Mouse (Mus musculus) T-helper 17 cell (primary cell): ENCODE data around the gene Agbl4.

Source experiments
- in situ Hi-C, 2 experiments: fragments of 300-600 bp; cut with MboI, MseI; formaldehyde crosslinking; loops; 1 replicate in 1 of 2; 2 replicates in 1 of 2; pipeline ENCODE4 v1.15.1; 2025; ENCODE audit warnings: high pct_unique_total_duplicates in 2 of 2

Agbl4 gene

GRCm38 (mm10) chr4:111577087-111577773 lies 1179.8 kb downstream of the Agbl4 start:
- in situ Hi-C loops, result no loop called here

- in situ Hi-C loops, result no loop called here
Observed at GRCm38 (mm10) chr4:111579115-111579862, 1181.8 kb downstream of the Agbl4 start.

GRCm38 (mm10) chr4:111579863-111580224 lies 1182.4 kb downstream of the Agbl4 start:
- in situ Hi-C loops, result no loop called here

DNA sequence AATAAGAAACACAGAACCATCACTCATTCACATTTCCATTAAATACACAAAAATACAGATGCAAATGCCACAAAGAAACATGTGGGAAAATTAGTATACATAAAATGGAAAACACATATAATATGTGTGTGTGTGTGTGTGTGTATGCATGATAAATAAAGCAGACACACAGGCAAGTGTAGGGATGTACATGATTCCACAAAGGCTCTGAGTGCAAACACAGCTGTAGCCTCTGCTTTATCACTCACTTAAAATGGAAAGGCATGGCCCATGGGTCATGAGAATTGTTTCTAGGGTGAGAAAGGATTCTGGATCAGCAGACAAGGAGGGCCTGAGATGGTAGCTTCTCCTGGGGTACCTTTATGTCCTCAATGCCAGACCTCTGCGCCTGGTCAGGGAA lies 1182.8 kb downstream of the Agbl4 start:
- in situ Hi-C loops, result no loop called here

DNA sequence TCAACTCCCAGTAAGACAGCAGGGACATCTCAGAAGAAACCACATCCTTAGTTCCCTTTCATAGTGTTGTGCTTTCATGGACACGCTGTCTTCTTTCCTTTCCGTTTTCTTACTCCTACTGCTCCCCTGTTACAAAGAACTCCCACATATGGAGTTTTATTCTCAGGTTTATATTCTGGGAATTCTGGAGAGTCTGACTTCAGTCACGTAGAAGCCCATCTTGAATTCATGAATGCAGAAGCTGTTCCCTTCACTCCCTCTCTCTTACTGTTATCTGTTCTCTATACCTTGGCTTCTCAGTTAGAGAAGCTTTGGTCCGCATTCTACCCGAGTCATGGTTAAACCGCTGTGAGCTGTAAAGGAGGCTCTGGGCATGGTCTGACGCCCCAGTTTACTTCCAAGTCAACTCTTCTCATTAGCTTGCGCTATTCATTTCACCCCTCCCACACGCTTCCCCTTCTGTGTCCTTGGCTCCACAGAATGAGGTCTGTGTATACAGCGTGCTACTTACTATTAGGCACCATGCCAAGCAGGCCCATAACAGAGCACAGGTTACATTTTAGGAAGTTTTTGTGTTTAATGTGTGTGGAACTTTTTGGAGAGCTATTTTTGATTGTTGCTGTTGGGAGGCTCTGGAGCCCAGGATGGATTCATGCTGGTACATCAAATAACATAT lies 1186.2 kb downstream of the Agbl4 start:
- in situ Hi-C loops, result no loop called here

DNA sequence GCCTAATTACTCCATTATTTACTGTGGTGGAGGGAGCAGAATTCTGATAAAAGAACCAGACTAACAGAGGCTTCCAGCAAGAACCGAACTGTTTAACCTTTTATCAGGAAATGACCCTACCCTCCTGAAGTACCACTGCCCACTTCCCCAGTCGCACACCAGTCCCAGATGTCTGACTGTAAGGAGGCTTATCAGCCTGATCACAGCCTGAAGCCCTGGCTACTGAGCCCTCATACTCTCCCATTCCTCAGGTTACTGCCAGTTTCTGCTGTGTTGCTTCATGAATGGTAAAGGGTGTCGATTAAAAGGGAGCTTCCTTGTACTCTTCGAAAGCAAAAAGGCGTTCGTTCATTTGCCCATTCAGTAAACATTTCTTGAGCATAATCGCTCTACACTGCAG lies 1186.8 kb downstream of the Agbl4 start:
- in situ Hi-C loops, result no loop called here

DNA sequence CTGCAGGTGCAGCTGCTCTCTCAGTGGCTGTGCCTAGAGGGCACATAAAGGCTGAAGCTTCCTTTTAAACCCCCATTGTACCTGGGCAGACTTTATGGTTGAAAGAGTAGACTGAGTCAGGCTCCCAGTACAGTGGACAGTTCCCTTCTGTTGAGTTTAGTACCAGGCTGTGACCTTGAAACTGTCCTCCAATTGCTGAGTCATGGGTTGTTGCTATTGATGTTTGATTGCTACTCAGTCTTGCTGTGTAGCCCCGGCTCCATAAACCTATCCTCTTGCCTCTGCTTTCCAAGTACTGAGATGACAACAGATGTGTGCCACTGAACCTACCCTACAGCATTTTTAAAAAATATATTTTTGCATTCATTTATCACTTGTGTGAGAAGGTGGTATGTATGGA lies 1190.8 kb downstream of the Agbl4 start:
- in situ Hi-C loops, result no loop called here

DNA sequence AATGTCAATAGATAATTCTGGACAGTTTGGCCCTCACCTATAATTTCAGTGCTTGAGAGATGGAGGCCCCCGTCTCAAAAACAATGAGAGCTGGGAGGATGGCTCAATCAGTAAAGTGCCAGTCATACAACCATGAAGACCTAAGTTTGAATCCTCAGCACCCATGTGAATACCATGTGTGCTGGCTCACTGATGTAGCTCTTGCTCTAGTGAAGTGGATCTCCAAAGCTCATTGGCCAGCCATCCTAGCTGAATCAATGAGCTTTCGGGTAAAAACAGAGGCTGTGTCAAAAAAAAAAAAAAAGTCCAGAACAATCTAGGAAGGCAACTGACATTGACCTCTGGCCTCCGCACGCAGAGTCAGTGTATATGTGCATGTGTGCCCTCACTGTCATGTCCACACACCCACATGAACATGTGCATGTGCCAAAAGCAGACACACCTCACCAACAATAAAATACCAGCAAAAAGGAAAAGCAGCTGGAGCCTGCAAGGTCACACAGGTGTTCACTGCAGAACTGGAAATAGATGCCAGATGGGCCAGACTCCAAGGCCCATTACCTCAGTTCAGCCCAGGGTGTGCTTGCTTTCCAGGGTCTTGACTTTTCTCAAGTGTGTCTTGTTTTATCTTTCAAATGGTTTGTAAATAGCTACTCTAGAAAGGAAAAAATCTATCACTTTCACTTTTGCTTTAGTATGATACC lies 1192.2 kb downstream of the Agbl4 start:
- in situ Hi-C loops, result loop anchor here in 1 of 2 experiments (10.0 kb wide), 1 partner anchor 1065 kb away; no protein-coding TSS in a partner anchor

GRCm38 (mm10) chr4:111594655-111595295 lies 1197.3 kb downstream of the Agbl4 start:
- in situ Hi-C loops, result loop anchor here in 1 of 2 experiments (10.0 kb wide), 1 partner anchor 1060 kb away; no protein-coding TSS in a partner anchor

- in situ Hi-C loops, result loop anchor here in 1 of 2 experiments (10.0 kb wide), 1 partner anchor 1058 kb away; no protein-coding TSS in a partner anchor
Observed at GRCm38 (mm10) chr4:111597249-111597661, 1199.8 kb downstream of the Agbl4 start.

- in situ Hi-C loops, result loop anchor here in 1 of 2 experiments (10.0 kb wide), 1 partner anchor 1057 kb away; no protein-coding TSS in a partner anchor
Observed at GRCm38 (mm10) chr4:111597986-111598385, 1200.5 kb downstream of the Agbl4 start.

- in situ Hi-C loops, result no loop called here
Observed at GRCm38 (mm10) chr4:111603194-111603593, 1205.7 kb downstream of the Agbl4 start.

DNA sequence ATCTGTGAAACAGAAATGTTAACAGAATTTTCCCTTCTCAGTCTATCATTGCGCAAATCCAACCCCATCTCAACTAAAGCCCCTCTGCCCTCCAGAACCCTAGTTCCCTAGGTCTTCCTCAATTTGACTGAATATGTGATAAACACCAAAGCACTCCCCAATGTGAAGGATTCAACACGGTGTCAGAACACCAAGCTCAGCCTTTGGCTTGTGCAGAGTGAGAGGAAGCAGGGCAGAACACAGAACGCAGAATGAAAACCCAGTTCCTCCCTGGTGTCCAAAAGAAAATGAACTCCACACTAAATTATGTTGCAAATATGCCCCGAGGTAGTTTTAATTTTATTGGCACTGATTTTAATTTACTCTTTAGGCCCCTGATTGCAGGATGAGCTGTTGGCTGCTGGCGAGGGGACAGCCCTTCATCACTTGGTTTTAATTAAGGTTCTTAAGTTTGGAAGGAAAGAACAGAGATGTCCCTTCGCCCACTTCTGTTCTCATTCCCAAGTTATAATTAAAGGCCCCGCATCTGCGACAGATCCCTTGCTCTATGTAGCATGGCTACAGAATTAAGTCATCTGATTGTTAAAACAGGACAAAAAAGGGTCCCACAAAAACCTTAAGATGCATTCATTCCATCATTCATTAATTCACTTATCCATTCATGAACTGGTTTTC lies 1210.5 kb downstream of the Agbl4 start:
- in situ Hi-C loops, result no loop called here

DNA sequence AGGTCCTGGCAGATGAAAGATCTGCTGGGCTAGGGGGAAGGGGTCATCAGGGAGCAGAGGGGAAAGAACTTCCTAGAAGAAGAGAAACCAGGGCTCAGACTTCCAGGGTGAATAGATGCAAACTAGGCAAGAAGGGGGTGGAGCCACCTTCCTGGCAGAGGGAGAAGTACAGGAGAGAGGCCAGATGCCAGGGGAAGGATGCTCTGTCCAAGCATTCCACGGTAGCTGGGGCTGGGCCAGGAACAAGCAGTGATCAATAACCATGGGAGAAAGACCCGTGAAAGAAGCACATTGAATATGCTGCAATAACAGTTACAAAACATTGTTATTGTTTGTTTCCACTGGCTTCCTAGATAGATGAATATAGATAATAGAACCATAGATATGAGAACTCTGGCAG lies 1224.4 kb downstream of the Agbl4 start:
- in situ Hi-C loops, result loop anchor here (10.0 kb wide), 2 partner anchors 1567 to 1577 kb away; no protein-coding TSS in a partner anchor

DNA sequence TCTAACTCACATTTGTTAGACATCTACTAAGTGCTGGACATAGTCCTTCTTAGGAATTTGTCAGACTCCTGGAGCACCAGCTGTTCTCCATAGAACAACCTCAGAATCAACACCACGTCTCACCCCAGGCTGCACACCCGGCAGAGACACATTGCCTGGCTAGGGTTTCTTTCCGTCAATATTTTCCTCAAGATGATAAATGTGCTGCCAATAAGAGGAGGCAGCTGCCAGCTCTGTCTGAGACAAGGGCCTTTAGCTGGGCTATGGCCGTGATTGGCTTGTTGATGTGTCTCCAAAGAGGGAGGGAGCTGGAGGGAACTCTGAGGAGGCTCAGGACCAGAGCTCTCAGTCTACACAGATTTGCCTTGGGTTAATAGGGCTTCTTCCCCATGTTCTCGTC lies 1227.5 kb downstream of the Agbl4 start:
- in situ Hi-C loops, result loop anchor here (5.0 to 10.0 kb wide), 3 partner anchors 298 to 1580 kb away; no protein-coding TSS in a partner anchor

DNA sequence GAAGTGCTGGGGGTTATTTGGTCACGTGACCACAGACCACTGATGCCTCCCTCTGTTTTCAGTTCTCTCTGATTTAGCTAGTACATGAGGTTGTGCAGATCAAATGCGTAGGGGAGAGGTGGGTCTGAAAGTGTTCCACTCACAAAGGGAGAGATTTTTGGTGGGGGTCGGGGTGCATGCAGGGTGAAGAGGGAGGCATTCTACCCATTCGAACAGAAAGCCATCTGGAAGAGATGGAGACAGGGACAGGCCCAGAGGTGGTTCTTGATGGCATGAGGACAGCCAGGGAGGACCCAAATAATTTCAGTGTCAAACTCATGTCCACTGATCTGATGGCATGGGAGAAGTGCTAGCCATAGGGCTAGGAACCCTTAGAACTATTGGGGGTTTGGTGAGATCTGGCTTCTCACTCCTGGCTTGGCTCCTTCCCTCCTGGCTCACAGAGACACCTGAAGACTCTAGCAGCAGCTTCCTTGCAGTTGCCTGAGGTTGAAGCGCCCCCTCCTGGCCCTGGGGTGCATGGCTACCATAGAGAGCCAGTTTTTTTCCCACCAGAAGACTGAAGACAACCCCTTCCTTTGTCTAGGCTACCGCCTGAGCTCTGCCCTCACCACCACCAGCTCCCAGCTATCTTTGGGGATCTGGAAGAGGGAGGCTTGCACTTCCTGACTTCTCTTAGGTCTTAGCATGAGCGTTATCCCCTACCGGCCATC lies 1228.8 kb downstream of the Agbl4 start:
- in situ Hi-C loops, result loop anchor here (5.0 to 10.0 kb wide), 3 partner anchors 299 to 1581 kb away; no protein-coding TSS in a partner anchor

- in situ Hi-C loops, result loop anchor here (5.0 to 10.0 kb wide), 2 partner anchors 128 to 305 kb away; no protein-coding TSS in a partner anchor
Observed at GRCm38 (mm10) chr4:111632615-111633014, 1235.2 kb downstream of the Agbl4 start.

DNA sequence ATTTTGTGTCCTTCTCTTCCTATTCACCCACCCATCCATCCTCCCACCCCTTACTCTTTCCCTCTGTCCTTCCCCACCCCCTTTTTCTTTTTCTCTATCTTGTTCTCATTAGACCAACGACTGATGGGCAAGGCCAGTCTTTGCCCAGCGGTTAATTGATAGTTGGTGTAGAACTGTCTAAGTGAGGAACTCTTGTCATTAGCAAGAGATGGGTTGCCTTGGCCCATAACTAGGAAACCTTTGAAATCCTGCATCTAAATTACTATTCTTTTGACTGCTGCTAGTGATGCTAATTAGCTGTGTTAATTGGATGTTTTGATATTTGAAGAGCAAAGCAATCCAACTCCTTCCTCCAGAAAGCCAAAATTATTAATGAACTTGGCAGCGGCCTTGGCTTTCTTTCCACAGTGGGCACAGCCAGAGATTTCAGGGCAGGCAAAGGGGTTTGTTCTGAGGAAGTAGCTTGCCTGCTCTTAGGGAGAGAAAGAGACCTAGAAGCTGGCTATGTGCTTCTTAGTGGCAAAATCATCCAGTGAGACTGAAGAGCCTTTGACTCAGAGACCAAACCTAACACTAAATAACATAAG lies 1238.2 kb downstream of the Agbl4 start:
- in situ Hi-C loops, result loop anchor here in 1 of 2 experiments (10.0 kb wide), 1 partner anchor 131 kb away; no protein-coding TSS in a partner anchor
